Mouse (Mus musculus) frontal cortex, postnatal 25 days (tissue): ENCODE measurements at regions not wholly inside any gene's neighbourhood (a gene's known extent, or its start where the extent isn't known, plus 50 kb on each side); places are given as distances from the start of the nearest gene placed in this dataset.

Experiments
- DNase-seq, 2 experiments: peaks; one replicate each; pipeline ENCODE4 v3.0.0; 2022; ENCODE audit warnings: low spot score in 2 of 2

DNA sequence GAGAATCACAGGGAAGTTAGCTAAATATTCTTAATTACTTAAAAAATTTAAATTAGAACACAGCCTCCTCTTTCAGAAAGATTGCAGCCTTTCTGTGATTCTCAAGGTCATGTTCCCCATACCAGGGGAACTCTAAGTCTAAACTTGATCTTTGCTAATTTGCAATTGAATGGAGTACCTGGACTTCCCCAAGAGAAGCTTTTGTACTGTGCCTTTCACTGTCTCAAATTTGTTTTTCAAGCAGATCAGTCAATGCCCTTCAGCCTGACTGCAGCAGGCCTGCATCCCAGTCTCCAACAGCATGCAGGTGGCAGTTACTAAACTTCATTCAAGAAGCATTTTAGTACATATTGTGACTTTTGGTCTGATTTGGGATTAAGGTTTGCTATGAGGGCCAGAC is 611.8 kb downstream of the Snca start:
- no peak for DNase-seq

DNA sequence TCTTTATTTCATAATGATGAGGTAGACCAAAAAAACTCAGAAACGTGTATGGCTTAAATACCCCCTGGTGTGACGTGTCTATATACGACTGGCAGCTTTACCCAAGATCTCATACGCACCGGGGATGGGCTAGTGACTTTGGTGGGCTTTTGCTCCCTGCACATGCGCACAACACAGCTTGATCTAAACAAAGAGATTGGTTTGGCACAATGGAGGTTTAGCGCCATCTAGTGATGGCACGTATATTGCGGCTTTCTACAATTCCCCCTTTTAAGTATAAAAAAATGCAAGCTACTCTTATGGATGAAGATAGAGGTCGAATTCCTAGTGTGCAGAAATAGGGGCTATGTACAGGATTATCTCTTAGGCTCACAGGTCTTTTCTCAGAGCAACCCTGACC is 628.1 kb downstream of the Snca start:
- DNase-seq: peak; percentile 4 to 6
